Mouse (Mus musculus) left cerebral cortex, postnatal 4 days (tissue): ENCODE measurements at regions not wholly inside any gene's neighbourhood (a gene's known extent, or its start where the extent isn't known, plus 50 kb on each side); places are given as distances from the start of the nearest gene placed in this dataset.

Experiments used
- DNase-seq: peaks from one replicate; pipeline ENCODE4 v3.0.0-alpha.2; 2022
- intact Hi-C: fragments of 180-260 bp; cut with DNase I; formaldehyde crosslinking; loops from one replicate; pipeline ENCODE4 v1.15.1; 2025

DNA sequence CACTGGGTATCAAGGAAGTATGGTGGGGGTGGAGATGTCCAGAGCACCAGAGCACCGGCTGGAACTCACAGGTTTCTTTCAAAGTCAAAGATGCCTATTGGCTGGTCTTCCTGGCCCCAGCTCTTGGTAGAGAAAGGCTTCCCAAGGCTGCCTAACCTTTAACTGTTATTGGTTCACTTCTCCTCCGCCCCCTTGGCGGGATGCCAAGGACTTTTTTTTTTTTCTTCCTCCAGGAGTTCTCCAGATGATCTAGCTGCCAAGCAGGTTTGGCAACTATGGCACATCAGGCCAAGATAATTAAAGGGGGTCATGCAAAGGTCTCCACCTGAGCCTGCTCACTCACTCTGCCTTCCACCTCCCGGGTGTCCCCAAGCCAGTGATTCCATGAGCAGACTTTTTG, 67.5 kb downstream of the Sc5d start:
- intact Hi-C loops, result no loop called here
- DNase-seq, result no peak

DNA sequence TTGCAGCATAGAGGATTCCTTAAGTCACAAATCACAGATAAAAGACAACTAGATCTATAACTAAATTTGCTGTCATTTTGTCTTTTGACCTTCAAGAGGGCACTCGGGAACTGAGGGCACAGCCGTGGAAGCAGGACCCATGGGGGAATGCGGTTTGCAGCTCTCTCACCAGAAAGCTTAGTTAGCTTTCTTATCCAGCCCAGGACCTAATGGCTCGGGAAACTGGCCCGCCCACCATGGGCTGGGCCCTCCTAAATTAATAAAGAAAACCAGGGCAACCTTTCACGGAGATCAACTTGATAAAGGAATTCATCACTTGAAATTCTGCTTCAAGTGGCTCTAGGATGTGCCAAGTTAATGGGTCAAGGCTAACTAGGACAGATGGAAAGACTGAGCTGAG, 67.9 kb downstream of the Sc5d start:
- DNase-seq, result no peak
- intact Hi-C loops, result no loop called here

DNA sequence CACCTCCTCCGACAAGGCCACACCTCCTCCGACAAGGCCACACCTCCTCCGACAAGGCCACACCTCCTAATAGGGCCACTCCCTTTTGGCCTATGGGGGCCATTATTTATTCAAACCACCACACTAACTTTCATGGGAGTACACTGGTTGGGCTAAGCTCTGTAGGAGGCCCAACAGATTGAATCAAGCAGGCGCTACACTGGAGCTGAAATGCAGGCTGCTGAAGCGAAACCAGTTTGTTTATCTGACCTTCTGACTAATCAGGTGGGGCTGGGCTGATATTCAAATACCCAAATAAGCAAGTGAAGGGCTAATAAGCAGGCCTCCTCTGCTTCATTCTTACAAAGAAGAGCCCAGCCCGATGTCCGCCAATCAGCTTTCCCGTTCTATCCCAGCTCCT, 68.4 kb downstream of the Sc5d start:
- no peak for DNase-seq
- intact Hi-C loops, result no loop called here

DNA sequence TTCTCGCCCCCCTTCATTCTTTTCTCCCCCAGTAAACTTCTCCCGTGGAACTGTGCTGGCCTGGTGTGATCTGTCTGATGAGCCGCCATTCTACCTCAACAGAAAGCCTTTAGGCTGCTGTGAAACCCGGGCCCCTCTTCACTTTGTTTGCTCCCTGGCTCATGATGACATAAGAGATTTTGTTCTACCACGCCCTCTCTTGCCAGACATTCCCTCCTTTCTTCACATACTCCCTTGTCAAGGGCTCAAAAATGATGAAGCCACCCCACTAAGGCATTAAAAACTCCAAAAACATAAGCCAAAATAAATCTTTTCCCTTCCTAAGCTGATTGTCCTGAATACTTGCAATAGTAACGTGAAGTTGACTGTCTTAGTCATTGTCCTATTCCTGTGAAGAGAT, 69.1 kb downstream of the Sc5d start:
- DNase-seq, result no peak
- intact Hi-C loops, result no loop called here

DNA sequence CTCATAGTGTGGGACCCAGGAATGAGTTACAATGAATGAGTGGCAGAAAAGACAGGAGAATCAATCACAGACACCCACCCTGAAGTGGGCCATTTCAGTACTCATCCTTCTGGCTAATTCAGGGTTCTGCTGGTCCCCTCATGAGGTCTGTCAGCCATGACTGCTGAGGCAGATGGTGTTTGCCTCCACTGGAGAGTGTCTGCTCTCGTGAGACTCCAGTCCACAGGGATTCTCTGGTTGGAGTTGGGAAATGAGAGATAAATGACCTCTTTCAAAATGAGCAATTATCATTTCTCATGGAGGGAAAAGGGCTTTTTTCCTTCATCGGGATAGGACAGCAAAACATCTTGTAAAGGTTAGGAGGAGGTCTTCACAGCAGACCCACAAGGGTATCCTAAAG, 69.9 kb downstream of the Sc5d start:
- no peak for DNase-seq
- intact Hi-C loops, result no loop called here

DNA sequence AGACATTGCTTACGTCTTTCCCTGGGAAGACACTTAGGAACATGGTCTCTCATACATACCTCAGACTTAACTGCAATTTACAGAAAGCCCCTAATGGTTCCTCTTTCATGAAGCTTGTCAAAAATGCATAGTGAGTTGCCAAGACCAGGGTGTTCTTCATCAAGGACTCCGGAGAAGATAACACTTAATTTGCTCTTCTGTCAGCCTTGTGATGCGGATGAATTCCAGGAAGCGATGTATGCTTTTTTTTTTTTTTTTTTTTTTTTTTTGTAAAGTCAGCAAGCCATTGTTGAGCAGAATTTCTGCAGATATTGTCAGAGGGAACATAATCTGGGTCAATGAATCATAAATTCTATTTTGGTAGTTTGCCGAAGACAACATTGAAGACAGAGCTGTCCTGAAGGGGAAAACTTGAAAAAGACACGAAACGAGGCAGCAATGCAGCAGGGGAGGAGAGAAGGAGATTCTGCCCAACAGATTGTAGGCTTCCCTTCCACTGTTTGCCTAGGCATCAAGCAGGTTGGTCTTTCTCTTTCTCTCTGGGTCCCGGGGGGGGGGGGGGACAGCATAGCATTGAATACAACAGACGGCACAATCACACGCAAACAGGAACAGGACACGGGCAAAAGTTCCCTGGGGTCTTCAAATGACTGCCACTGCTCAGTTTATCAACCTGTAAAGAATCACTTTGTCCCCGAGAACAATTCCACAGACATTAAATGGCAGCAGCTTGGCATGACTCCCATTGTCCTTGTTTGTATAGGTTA, 69.1 kb upstream of the Sorl1 start:
- no peak for DNase-seq
- intact Hi-C loops, result no loop called here

DNA sequence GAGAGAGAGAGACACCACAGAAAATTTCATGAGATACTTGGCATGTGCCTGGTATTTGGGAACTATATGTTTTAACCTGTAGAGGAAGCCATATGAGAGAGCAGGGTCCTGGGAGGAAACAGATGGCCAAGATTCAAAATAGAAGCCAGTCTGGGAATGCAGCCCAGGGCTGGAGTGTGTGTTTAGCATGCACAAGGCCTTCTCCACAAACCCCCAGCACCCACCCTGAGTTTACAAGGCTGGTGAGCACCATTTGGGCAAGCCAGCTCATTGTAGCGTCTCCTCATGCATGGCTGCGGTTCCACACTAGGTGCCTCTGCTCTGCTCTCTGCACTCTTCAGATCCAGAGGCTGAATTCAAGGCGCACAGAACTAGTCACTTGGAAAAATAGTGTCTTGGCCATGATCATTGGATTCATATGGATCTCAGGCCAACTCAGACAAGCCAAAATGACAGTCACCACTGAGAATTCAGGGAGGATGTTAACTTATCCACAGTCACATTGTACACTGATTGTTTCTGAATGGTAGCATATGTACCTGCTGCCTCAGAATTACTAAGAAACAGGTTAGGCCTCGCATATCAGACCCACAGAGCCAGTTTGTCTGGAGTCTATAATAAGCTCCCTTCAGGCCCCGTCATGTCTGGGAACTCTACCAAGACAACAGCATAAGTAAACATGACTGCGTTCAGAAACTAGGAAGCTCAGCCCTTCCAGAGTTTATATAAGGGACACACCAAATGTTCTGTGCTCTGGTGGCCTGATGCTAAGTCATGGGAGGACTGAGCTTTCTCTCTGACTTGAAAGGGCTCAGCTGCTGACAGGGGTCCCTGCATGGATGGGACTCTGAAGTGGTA, 63.5 kb upstream of the Sorl1 start:
- peak; percentile 83 for DNase-seq
- intact Hi-C loops, result no loop called here

DNA sequence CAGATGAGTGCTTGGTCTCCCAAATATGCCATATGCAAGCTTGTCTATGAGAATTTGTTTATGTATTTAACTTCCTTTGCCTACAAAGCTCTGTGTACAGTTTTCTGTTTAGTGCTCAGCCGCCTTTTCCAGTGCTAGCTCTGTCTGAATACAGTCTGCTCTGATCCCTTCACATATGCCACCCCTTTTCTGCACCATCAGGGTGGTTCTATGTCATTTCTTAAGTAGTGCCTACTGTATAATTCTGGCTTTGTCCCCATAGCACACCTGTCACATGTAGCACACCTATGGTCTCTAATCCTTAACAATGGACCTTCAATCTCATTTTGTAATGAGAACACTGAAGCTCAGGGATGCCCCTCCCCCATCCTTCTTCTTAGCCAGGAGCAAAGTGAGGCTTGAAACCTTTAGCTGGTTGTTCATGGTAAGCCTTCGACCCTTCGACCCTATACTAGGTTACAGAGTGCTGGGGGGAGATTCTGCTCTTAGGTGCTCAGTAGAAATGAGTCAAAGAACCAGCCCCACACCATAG, 60.1 kb upstream of the Sorl1 start:
- DNase-seq, result no peak
- intact Hi-C loops, result no loop called here

DNA sequence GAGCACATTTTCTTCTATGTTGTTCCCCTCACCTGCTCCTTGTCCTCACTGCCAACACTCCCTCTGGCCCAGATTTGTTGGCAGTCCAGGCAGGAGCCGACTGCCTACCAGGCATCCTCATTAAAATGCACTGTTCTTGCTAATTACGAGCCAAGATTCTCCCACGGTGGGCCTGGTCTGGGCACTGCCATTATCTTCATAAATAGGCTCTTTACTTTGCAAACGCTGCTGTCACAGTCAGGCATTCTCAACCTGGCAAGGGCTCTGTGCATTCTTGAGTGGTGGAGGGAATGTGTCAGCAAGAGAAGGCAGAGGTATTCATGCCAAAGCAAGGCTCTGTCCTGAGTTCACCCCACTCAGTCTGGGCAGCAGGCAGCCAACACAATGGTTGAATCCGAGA, 59.4 kb upstream of the Sorl1 start:
- intact Hi-C loops, result no loop called here
- peak; percentile 87 for DNase-seq

DNA sequence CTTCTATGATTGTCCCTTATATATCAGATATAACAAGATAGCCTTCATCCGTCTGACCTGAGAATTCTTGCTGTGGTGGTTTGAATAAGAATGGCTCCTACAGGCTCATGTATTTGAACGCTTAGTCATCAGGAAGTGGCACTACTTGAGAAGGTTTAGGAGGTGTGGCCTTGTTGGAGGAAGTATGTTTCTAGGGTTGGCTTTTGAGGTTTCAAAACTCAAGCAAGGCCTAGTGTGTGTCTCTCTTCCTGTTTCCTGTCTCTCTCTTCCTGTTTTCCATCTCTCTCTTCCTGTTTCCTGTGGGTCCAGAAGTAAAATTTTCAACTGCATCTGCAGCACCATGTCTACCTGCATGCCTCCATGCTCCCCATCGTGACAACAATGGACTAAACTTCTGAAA, 58.3 kb upstream of the Sorl1 start:
- no peak for DNase-seq
- intact Hi-C loops, result no loop called here

DNA sequence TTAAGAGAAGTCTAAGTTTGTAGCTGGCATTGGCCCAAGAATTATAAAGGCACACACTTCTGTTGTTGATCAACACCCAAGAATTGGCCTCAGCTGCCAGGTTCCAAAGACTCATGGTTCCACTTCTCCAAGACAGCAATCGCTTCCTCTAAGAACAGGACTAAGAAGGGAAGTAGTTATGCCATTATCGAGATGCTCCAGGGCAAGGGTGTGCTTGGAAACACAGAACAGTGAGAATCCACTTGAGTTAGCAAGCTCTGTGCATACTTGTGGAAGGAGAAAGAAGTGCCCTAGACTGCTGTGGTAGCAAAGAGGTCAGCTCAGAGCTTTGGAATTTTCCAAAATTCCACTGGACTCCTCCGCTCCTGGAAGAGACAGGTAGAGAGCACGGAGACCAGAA, 56.1 kb upstream of the Sorl1 start:
- DNase-seq, result no peak
- intact Hi-C loops, result no loop called here

DNA sequence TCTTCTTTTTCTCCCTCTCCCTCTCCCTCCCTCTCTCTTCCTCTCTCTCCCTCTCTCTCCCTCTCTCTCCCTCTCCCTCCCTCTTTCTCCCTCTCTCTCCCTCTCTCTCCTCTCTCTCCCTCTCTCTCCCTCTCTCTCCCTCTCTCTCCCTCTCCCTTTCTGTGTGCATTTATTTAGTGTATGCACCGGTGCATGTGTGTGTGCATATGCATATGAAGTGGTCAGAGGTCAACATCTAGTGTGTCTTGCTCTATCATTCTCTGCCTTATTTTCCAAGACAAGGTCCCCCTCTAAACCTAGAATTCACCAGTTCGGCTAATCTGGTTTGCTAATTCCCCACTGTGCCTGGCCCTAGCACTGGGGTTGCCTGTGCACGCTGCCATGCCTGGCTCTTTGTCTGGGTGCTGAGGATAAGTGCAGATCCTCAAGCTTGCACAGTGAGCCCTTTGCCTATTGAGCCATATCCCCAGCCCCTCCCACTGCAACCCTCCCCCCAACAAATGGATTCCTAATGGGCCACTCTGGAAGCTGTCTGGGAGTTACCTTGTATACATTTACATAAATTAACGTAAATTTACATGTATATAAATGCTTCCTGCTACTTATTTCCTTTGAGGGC, 54.8 kb upstream of the Sorl1 start:
- intact Hi-C loops, result no loop called here
- DNase-seq, result no peak

DNA sequence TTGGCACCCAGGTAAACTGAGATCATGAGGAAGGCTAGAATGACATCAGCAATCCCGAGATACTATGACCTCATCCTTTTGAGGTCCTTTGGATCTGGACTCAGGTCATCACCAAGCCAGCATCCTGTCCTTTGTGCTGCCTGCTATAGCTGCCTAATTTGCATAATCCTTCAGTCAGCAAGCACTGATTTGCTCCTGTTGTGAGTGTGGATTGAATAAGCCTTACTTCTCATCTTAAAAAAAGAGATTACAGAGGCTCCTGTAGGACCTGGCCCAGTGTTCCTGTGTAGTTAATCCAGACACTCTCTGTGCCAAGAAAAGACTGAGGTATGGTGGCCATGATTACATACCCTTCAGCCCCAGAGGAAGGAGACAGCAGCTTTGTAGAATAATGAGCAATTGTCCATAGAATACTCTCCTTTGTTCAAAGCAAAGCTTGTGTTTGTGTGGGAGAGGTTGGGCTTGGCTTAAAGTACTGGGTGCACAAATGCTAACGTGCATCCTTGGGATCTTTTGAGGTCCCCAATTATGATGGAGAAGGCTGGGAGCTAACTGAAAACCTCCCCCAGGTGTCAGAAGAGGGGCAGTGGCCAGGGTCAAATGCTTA, 50.4 kb upstream of the Sorl1 start:
- intact Hi-C loops, result no loop called here
- DNase-seq, result no peak
